Mouse (Mus musculus): ENCODE results near the gene Ppp4r4.

DNA sequence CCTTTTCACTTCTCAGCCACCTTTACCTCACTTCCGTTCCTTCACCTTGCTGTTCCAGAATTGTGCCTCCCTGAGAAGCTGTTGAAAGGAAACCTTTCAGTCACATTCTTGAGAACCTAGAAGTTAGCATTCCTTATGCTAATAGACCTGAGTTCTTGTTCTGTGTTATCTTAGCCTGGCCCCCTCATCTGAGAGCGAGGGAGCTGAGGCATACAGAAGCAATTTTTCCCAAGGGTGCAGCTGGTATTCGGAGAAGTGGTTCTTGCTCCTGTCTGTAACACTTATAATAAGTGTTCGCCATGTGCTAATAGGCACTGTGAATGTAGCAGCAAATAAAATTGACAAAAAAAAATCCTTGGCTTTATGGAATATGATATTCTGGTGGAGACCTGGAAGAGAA is 16.4 kb upstream of the Ppp4r4 start:
- no peak for TF ChIP-seq HCFC1 (IDR thresholded peaks at IDR 0.05; ENCODE audit: borderline replicate concordance, insufficient read depth, low read length)
- no peak for TF ChIP-seq ZC3H11A (IDR thresholded peaks at IDR 0.05; ENCODE audit: borderline replicate concordance, low read depth, low read length)

Data from ES-E14 (cell line).